Mouse (Mus musculus) adrenal gland, postnatal 25 days (tissue): ENCODE results near the gene Tomm40. TPM values are rescaled to one million over a fixed set of nuclear protein-coding genes. Genes with fewer than 3 reads are reported as not detected.

ENCODE experiments used
- DNase-seq: peaks from one replicate; pipeline ENCODE4 v3.0.0; 2021; ENCODE audit warnings: mixed read lengths
- total RNA-seq: library from RNA; stranded (reverse); gene quantifications from 2 replicates; pipeline ENCODE4 v1.2.3, GENCODE M21; 2021

The Tomm40 gene
- total RNA-seq, 1 experiment from 2014 or later: 115 TPM

DNA sequence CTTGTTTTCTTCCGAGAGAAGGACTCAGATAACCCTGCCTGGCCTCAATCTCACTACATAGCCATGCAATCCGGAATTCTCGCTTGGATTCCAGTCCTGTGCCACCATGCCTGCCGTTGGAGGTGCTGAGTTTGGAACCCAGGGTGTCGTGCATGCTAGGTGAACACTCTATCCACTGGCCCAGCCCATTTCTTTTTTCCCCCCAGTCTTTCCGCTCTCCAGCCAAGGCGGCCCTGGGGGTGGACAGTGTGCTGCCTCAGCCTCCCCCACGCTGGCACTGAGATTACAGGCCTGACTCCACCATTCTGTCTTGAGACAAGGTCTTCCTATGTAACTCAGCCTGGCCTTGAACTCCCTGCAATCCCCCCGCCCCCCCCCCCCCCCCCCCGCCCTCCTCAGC, 30.7 kb upstream of the Tomm40 start:
- no peak for DNase-seq

DNA sequence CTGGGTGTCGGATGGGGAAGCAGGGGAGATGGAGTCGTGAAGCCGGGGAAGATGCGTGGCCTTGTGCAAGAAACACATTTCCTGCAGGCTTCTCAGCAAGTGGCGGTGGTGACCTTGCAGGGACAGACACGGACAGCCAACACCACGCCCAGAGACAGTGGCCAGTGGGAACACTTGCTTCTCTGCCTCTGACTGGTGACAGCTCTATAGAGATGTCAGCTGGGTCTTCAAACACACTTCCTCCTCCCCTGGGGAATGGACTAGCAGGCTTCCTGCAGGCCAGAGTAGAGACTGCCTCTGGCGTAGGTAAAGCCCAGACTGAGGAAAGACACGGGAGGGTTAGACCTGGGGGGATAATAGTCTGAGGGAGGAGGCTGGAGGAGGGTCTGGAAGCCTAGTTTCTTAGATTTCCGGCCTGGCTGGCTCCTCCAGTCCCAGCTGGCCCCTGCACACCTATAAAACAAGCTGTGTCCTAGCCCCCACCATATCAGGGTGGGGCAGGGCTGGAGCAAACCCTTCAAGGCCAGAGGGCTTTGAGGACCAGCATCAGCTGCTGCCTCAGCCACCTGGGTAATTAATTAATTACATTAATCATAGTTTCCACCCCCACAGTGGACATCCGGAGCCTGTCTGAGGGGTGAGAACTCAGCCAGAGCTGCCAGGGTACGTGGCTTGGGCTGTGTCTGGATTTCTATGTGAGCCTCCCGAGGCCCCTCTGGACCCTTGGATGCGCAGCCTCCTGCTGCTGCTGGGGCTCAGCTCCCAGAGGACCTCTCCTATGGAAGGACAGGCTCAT, 29.6 kb upstream of the Tomm40 start:
- peak; percentile 63 for DNase-seq

- DNase-seq: no peak
Observed at GRCm38 (mm10) chr7:19743791-19744190, 28.6 kb upstream of the Tomm40 start.

GRCm38 (mm10) chr7:19742468-19742867, 27.2 kb upstream of the Tomm40 start:
- no peak for DNase-seq

DNA sequence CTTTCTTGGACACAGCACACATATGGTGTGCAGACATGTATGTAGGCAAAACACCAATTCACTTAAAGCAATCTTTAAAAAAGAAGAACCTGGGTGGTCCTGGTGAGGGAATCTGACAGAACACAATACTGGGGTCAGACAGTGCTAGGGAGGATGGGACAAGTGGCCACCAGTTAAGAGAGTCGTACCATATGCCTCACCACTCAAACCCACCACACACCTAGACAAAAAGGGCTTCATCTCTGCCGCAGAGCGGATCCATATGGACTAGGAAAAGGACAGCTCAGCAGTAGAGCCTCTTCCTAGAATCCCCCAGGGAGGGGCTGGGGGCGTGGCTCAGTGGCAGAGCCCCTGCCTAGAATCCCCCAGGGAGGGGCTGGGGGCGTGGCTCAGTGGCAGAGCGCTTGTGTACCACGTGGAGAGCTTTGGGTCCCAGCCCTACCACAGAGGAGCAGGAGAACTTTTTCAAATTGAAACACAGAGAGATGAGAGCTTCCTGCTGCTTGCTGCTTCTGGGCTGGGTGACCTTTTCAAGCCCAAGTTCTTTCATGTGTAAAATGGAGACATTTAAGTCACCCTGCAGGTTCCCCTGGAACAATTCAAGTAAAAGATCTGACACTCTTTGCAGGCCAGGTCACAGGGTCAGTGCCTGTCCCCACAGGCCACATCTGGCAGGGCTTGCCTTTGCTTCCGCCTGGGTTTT, 26.2 kb upstream of the Tomm40 start:
- peak; percentile 32 for DNase-seq

DNA sequence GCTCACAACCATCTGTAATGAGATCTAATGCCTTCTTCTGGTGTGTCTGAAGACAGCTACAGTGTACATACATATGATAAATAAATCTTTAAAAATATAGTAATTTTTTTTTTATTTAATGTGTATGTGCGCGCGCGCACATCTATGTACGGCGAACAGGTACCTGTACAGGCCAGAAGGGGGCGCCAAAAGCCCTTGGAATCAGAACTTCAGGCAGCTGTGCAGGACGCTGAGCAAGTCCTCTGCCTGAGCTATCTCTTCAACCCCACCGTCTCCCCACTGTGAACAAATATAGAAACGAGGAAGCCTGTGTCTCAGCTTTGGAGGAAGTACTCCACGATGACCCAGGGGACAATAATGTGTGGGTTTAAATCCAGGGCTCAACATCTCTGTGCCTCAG, 25.0 kb upstream of the Tomm40 start:
- peak; percentile 40 for DNase-seq

- no peak for DNase-seq
Observed at GRCm38 (mm10) chr7:19738771-19739170, 23.5 kb upstream of the Tomm40 start.

DNA sequence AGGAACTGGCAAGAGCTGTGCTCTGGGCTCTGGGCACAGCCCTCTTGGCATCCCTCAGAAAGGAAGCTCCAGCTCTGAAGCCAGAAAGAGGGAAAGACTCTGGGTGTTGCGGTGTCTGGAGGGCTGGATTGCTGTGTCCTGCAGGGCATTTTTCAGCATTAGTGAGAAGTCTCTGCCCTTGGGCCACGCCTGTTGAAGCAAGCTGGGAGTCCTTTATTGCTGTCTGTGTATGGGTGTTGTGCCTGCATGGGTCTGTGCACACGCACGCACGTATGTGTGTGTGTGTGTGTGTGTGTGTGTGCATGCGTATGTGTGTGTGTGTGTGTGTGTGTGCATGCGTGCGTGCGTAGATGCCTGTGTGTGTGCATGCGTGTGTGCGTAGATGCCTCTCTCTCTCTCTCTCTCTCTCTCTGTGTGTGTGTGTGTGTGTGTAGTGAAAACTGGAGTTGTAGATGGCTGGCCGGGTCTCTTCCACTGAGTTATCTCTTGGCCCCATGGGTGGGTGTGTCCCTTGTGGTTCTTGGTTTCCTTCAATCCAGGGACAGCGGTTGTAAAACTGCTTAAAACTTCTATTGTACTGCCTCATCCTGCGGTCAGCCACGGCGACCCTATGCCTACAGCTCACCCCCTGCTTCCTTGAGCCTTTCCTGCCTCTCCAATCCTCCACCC, 21.3 kb upstream of the Tomm40 start:
- no peak for DNase-seq

- no peak for DNase-seq
Observed at GRCm38 (mm10) chr7:19734178-19734666, 19.0 kb upstream of the Tomm40 start.

DNA sequence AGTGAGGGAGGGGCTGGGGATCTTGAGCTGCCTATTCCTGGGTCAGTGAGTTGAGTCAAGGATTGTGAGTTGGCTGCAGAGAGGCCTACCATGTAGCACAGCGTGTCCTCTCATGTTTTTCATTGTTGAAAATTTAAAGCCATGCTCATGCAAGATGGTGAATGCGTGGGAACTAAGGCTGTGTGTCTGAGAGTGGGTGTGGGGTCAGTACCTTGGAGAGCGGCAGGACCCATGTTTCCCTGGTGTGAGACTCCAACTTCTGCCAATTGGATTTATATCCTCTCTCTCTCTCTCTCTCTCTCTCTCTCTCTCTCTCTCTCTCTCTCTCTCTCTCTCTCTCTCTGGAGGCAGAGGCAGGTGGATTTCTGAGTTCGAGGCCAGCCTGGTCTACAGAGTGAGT, 11.3 kb upstream of the Tomm40 start:
- no peak for DNase-seq

DNA sequence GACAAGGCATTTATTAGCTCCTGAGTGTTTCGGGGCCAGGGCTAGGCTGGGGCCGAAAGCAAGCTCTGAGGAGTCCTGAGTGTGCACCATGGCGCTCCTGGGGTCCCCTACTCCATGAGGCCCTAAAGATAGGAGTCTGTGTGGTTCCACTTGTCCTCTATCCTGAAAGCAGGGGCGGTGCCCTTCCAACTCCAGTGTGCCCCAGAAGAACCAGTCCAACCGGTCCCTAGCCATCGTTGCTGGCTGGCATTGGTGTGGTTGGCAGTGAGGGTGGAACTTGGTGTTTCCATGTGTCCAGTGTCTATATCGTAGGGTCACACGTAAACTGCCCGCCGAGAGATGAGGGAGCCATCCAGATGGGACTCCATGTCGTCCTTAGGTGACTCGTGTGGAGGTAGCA, 8.9 kb upstream of the Tomm40 start:
- DNase-seq: no peak

DNA sequence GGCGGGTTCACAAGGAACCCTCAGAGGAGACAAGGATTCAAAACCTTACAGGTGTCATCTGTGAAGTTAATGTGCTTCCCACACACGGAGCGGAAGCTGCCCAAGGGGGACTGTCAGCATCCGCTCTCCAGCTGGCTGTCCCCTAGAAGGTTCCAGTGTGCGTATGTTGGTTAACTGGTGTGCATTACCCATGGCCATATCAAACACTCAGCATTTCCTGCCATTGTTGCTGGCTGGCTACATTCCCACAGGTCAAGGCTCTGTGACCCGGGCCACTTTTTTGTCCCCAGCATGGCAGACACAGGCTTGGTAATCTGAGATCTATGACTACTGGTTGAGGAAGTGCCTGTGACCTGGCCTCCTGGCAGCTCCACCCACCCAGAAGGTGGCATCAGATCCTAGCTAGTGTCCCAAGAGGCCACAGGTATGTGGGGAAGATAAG, 7.5 kb upstream of the Tomm40 start:
- DNase-seq: peak; percentile 52

GRCm38 (mm10) chr7:19719200-19719599, 4.0 kb upstream of the Tomm40 start:
- DNase-seq: no peak

DNA sequence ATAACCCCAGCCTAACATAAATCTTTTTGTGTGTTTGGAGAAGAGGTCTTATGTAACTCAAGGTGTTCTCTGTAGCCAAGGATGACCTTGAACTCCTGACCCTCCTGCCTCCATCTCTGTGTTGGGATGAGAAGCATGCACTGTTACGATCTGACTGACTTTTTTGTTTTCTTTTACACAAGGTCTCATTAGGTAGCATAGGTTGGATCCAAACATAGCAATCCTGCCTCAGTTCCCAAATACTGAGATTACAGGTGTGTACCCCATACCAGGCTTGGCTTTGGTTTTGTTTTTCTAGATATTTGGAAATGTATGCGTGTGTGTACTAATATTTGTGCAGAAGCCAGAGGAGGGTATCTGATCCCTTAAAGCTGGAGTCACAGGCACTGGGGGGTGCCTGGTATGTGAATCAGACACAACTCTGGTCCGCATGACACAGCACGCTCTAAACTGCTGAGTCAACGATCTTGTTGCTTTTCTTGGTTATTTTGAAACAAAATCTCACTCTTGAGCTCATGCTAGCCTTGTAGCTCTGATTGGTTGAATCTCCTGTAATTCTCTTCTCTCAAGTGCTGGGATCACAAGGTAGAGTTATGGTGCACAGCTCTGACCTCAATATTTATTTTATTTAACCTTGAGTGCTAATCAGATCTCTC, 3.2 kb upstream of the Tomm40 start:
- DNase-seq: peak; percentile 42

DNA sequence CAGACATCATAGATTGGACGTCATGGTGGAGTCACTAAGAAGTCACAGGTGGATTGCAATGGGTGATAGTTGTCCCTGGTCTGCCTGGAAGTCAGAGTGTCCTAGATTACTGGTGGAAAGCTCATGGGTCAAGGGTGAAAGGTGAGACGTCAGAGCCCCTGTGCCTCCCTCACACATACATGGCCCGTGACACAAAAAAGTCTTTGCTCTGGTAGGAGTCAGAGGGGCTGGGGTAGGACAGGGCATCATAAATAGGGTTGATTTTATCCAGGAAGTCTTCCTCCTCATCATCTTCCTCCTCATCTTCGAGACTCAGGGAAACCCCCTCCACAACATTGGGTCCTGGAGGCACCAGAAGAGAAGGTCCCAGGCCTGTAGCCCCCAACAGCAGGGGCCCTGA, 2.1 kb upstream of the Tomm40 start:
- DNase-seq: no peak

- DNase-seq: no peak
Observed at GRCm38 (mm10) chr7:19716822-19717221, 1.6 kb upstream of the Tomm40 start.

- DNase-seq: no peak
Observed at GRCm38 (mm10) chr7:19716055-19716682, 931 bp upstream of the Tomm40 start.

GRCm38 (mm10) chr7:19714836-19715235, 402 bp downstream of the Tomm40 start:
- no peak for DNase-seq

DNA sequence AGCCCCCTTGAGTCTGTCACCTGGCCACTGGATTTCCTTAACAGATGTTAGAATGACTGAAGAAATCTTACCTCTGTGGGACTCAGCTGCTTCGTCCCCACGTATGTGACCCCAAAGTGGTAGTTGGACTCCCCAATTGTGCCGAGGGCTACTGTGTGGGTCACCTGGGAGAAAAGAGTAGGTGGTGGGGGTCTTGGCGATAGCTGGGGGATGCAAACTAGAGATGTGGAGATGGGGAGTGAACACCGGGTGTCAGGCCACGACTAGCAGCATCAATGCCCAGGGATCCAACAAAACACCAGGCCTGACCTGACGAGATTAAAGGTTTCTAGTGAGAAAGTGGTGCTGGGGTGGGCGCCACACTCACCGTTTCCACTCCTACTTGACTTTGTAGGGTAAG, 1.6 kb downstream of the Tomm40 start:
- no peak for DNase-seq

DNA sequence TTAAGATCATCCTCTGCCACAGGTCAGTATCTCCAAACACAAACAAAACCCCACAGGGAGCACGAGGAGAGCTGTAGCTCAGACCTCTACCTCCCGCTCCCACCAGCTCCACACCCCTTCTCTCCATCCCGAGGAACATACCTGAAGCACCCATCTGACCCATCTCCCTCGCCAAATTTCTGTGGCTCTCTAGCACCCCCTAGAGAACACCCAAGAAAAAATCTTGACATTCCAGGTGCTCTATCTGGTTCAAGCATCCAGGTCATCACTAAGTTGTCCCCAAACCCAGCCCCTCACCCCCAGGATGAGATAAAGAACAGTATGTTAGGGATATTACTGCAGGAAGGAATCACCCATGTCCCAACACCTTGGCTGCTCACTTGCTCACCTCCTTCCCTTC, 2.0 kb downstream of the Tomm40 start:
- no peak for DNase-seq

- DNase-seq: no peak
Observed at GRCm38 (mm10) chr7:19712414-19712813, 2.8 kb downstream of the Tomm40 start.

DNA sequence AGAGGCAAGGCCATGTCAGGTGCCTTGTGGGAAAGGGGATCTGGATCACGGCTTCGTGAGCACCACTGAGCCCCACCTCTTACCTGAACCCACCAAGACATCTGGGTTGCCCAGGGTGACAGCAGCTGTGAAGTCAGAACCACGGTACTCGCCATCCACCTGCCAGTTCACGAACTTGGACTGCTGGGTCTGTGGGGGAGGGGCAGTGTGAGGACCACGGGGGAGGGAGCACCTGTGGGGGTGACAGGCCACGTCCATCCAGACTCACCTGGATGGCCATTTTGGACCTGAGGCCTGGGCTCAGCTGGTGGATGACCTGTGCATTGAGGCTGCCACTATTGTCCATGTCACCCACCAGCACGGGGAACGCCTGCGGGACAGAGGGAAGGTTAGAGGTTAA, 4.6 kb downstream of the Tomm40 start:
- no peak for DNase-seq
